Mouse (Mus musculus) left cerebral cortex, postnatal 14 days (tissue): ENCODE results near the gene Hjurp. TPM values are rescaled to one million over a fixed set of nuclear protein-coding genes. Genes with fewer than 3 reads are reported as not detected.

Experiments used
- DNase-seq, 2 experiments: peaks; one replicate each; pipeline ENCODE4 v3.0.0; 2021 to 2022; ENCODE audit warnings: low spot score in 2 of 2, mixed read lengths in 1 of 2
- intact Hi-C: fragments of 180-260 bp; cut with DNase I; formaldehyde crosslinking; loops from one replicate; pipeline ENCODE4 v1.15.1; 2025
- total RNA-seq, 2 experiments: library from RNA; stranded (reverse); gene quantifications; 2 replicates each; pipeline ENCODE4 v1.2.3; 2021

Gene Hjurp
- total RNA-seq, 2 experiments from 2014 or later, result 36.8 to 38.3 TPM

GRCm38 (mm10) chr1:88266123-88266522, 11.3 kb downstream of the Hjurp start:
- DNase-seq, result no peak
- intact Hi-C loops, result no loop called here

GRCm38 (mm10) chr1:88264869-88265240, 12.6 kb downstream of the Hjurp start:
- intact Hi-C loops, result no loop called here
- no peak for DNase-seq

GRCm38 (mm10) chr1:88264237-88264868, 13.1 kb downstream of the Hjurp start:
- no peak for DNase-seq
- intact Hi-C loops, result no loop called here

GRCm38 (mm10) chr1:88263778-88264177, 13.7 kb downstream of the Hjurp start:
- intact Hi-C loops, result no loop called here
- DNase-seq, result no peak

GRCm38 (mm10) chr1:88262961-88263360, 14.5 kb downstream of the Hjurp start:
- intact Hi-C loops, result no loop called here
- DNase-seq, result no peak

- no peak for DNase-seq
- intact Hi-C loops, result no loop called here
Observed at GRCm38 (mm10) chr1:88262255-88262654, 15.2 kb downstream of the Hjurp start.

GRCm38 (mm10) chr1:88261706-88262105, 15.7 kb downstream of the Hjurp start:
- intact Hi-C loops, result loop anchor here (2.0 kb wide), 1 partner anchor 19 kb away; no protein-coding TSS in a partner anchor
- DNase-seq, result no peak

- intact Hi-C loops, result loop anchor here (2.0 kb wide), 1 partner anchor 20 kb away; no protein-coding TSS in a partner anchor
- DNase-seq, result no peak
Observed at GRCm38 (mm10) chr1:88260604-88261377, 16.6 kb downstream of the Hjurp start.

GRCm38 (mm10) chr1:88260114-88260513, 17.3 kb downstream of the Hjurp start:
- intact Hi-C loops, result loop anchor here (2.0 kb wide), 1 partner anchor 21 kb away; no protein-coding TSS in a partner anchor
- no peak for DNase-seq

- DNase-seq, result no peak
- intact Hi-C loops, result loop anchor here (2.0 kb wide), 1 partner anchor 21 kb away; no protein-coding TSS in a partner anchor
Observed at GRCm38 (mm10) chr1:88259643-88260024, 17.8 kb downstream of the Hjurp start.

GRCm38 (mm10) chr1:88258881-88259642, 18.4 kb downstream of the Hjurp start:
- DNase-seq, result no peak

GRCm38 (mm10) chr1:88258361-88258760, 19.1 kb downstream of the Hjurp start:
- no peak for DNase-seq
- intact Hi-C loops, result no loop called here

More at GRCm38 (mm10) chr1:88258881-88259642, 18.4 kb downstream of the Hjurp start:
- intact Hi-C loops, result no loop called here

- DNase-seq, result no peak
- intact Hi-C loops, result no loop called here
Observed at GRCm38 (mm10) chr1:88257681-88258080, 19.8 kb downstream of the Hjurp start.

GRCm38 (mm10) chr1:88256886-88257663, 20.4 kb downstream of the Hjurp start:
- intact Hi-C loops, result no loop called here
- no peak for DNase-seq

GRCm38 (mm10) chr1:88255989-88256754, 21.3 kb downstream of the Hjurp start:
- no peak for DNase-seq
- intact Hi-C loops, result no loop called here

- intact Hi-C loops, result no loop called here
- DNase-seq, result no peak
Observed at GRCm38 (mm10) chr1:88255466-88255857, 22.0 kb downstream of the Hjurp start.

- intact Hi-C loops, result no loop called here
- no peak for DNase-seq
Observed at GRCm38 (mm10) chr1:88254793-88255465, 22.5 kb downstream of the Hjurp start.

- intact Hi-C loops, result no loop called here
- DNase-seq, result no peak
Observed at GRCm38 (mm10) chr1:88253540-88253939, 23.9 kb downstream of the Hjurp start.
